Mouse (Mus musculus): ENCODE measurements at regions not wholly inside any gene's neighbourhood (a gene's known extent, or its start where the extent isn't known, plus 50 kb on each side); places are given as distances from the start of the nearest gene placed in this dataset.
A peak's percentile ranks its signal among the peaks of the same experiment; 100 is the strongest.

- no peak for DNase-seq
These were observed 61.1 kb upstream of the Xpa start for GRCm38 (mm10) chr4:46257061-46257795.

- DNase-seq, result no peak
These were observed 62.7 kb upstream of the Xpa start for GRCm38 (mm10) chr4:46258774-46259173.

DNA sequence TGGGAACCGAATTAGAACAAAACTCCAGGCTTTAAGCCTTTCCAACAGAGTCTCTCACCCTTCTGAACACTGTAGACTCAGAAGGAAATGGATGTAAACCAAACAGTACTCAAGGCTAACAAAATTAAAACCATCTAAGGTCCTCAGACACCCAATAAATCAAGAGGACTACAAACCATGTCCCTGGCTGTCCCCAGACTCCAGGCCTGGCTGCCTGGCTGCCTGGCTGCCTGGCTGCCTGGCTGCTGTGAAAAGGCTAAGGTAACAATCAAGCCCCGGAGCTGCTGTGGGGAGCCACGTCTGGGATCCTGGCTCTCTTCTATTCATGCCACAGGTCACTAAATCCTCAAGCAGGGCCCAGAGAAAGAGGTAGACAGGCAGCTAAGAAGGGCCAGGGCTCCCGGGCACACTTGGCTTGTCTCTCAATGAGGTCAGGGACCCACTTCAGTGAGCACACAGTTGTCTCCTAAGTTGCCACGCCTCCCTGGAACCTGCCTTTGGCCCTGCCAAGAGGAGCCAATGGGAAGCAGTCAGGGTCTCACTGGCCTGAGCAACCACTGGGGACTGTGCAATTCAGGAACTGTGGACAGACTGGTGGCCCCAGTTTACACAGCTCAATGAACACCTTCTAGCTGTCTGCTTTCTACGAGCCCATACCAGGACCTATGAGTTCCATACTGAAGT is 72.6 kb upstream of the Xpa start:
- no peak for DNase-seq

DNA sequence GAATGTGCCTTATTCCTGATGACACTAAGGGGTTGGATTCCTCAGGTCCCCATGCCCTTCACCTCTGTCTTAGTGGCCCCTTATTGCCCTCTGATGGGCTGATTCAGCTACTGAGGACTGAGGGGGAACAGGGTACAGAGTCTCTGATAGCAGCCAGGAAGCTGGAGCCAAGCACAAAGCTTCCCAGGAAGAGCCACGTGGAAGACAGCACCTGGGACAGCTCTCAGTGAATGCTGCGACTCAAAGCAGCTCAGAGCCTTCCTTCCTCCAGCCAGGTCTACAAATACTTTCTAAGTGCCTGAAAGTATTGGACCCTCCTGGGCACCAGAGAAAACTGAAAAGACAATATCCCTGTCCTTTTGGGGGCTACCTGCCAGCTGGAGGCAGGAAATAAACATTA is 72.3 kb upstream of the Foxe1 start:
- no peak for DNase-seq

- no peak for DNase-seq
These were observed 67.6 kb upstream of the Foxe1 start for GRCm38 (mm10) chr4:46275773-46276172.

DNA sequence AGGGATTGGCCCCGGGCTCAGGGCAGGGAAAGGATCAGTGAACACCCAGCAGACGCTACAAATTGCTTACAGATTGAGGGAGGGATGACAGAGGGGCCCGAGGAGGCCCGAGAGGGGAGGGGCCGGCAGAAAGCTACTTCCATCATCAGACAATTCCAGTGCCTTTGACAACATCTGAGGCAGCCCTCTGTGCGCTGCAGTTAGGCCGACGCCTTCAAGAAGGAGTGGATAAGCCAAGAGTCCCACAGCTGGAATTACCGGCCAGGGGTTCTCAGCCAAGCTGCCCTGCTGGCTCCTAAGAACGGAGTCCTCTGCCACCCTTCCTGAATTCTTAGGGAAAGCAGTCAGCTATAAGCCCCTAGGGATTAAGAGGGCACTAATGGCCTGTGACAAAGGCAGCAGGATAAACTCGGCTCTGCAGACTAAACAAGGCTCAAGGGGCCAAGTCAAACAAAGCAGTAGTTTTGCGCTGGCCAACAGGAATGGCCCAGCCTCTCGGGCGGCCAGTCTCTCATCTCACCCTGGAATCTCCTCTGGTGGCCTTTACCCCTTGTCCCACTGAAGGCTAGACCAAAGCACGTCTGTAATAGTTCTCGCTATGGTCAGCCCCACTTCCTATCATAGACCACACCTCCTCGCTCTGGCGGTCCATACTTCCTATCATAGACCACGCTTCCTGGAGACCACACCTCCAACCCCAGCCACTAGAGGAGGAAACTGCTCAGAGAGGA is 66.4 kb upstream of the Foxe1 start:
- DNase-seq, result peak; percentile 13

GRCm38 (mm10) chr4:46286955-46287354 is 56.5 kb upstream of the Foxe1 start:
- DNase-seq, result no peak

DNA sequence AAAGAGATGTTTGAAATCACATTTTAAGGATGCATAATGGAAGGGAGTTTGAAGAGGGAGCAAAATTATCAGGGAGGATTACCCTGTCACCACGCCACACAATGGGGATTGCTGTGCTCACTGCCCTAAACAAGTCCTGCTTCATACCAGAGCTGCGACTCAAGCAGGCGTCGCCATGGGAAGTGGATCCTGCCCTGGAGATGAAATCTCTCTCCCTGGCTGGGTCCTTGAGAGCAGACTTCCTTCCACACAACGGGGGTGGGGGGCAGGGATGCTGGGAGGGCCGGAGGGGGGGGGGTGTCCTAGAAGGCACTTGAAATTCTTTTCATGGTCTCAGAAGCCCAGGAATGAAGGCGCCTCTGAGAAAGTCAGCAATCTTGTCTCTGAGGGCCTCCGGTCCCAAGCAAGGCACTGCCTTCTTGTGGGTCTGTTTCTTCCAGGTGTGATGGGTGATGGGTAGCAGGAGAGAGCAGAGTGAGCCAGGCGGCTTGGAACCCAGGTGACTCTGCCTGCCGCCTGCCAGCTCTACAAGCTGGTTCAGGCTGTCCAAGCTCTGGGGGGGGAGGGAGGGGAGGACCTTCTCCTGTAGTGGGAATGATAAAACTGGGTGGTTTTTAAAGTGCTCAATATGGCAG is 51.7 kb upstream of the Foxe1 start:
- DNase-seq, result no peak

Data from gastrocnemius, postnatal 25 days (tissue).